Mouse (Mus musculus): Measurements from ENCODE around the gene Slc16a12. TPM values are rescaled to one million over a fixed set of nuclear protein-coding genes. Genes with fewer than 3 reads are reported as not detected.
"Not testable (repeated sequence)": the region's sequence is repeated elsewhere in the genome, so short reads cannot be mapped to it uniquely, and the experiment has no call there.

The Slc16a12 gene
- polyA plus RNA-seq, 1 experiment from 2014 or later = 0.66 TPM

GRCm38 (mm10) chr19:34752391-34753092, 5.5 kb upstream of the Slc16a12 start:
- Histone ChIP-seq H3K27me3 (peaks cover 3% of the 10 kb centered on the region; the same call in 1 of the 2 replicates), H3K4me3 (replicated peaks) (no peak overlapping the region), H3K9ac (replicated peaks) (no peak overlapping the region), H3K4me1 (replicated peaks) (peaks cover 2% of the 10 kb centered on the region; the same call in 1 of the 2 replicates), H3K4me2 (no peak overlapping the region), H3K9me3 (peaks cover 6% of the 10 kb centered on the region; the same call in 1 of the 2 replicates), H3K27ac (no peak overlapping the region), H3K36me3 (no peaks in the 10 kb centered on the region)
- WGBS = 73% methylated on average over 3 of the region's 3 CpGs
- no peak for ATAC-seq (ENCODE audit: insufficient number of reproducible peaks, insufficient read depth, low FRiP score, low TSS enrichment, low read depth)

- 74% methylated on average over 4 of the region's 4 CpGs for WGBS
- Histone ChIP-seq H3K36me3 (no peaks in the 10 kb centered on the region), H3K9me3 (peaks cover 6% of the 10 kb centered on the region; the same call in 1 of the 2 replicates), H3K27ac (no peak overlapping the region), H3K4me1 (replicated peaks) (peaks cover 12% of the 10 kb centered on the region), H3K27me3 (peaks cover 16% of the 10 kb centered on the region), H3K4me2 (no peak overlapping the region), H3K4me3 (replicated peaks) (no peak overlapping the region), H3K9ac (replicated peaks) (no peak overlapping the region)
- no peak for ATAC-seq (ENCODE audit: insufficient number of reproducible peaks, insufficient read depth, low FRiP score, low TSS enrichment, low read depth)
Measured at GRCm38 (mm10) chr19:34751150-34751549, 4.1 kb upstream of the Slc16a12 start.

- H3K9me3 ChIP-seq = no peaks in the 10 kb centered on the region
- WGBS = 56% methylated on average over 2 of the region's 2 CpGs
- H3K4me2 ChIP-seq = no peak overlapping the region
- no peaks in the 10 kb centered on the region for H3K36me3 ChIP-seq
- H3K9ac ChIP-seq (replicated peaks) = no peak overlapping the region
- no peak for ATAC-seq (ENCODE audit: insufficient number of reproducible peaks, insufficient read depth, low FRiP score, low TSS enrichment, low read depth)
- no peak overlapping the region for H3K27ac ChIP-seq
- H3K27me3 ChIP-seq = peaks cover 23% of the 10 kb centered on the region
- peaks cover 16% of the 10 kb centered on the region for H3K4me1 ChIP-seq (replicated peaks)
- no peak overlapping the region for H3K4me3 ChIP-seq (replicated peaks)
Measured at GRCm38 (mm10) chr19:34748992-34749391, 1.9 kb upstream of the Slc16a12 start.

DNA sequence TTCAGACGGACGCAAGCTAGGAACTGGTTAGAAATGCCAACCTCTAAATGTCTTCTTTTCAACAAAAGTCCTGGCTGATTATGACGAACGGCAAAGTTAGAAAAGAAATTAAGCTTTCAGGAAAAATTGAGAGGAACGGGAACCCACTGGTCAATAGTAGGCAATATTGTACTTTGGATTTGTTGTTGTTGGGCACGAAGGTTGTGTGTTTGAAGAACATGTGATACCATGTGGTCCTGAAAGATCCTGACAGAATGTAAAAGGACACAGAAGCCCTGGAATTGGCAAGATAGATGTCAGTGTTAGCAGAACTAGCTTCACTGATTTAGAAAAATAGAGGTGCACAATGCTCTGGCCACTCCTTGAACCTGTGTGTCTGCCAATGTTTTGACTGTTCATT, 880 bp upstream of the Slc16a12 start:
- H3K27me3 ChIP-seq = peaks cover 23% of the 10 kb centered on the region
- 93% methylated on average over 6 of the region's 6 CpGs for WGBS
- not testable (repeated sequence) for H3K9ac ChIP-seq (replicated peaks); H3K36me3 ChIP-seq; H3K27ac ChIP-seq; H3K4me2 ChIP-seq; ATAC-seq (ENCODE audit: insufficient number of reproducible peaks, insufficient read depth, low FRiP score, low TSS enrichment, low read depth); H3K9me3 ChIP-seq; H3K4me3 ChIP-seq (replicated peaks)
- H3K4me1 ChIP-seq (replicated peaks) = peaks cover 16% of the 10 kb centered on the region

DNA sequence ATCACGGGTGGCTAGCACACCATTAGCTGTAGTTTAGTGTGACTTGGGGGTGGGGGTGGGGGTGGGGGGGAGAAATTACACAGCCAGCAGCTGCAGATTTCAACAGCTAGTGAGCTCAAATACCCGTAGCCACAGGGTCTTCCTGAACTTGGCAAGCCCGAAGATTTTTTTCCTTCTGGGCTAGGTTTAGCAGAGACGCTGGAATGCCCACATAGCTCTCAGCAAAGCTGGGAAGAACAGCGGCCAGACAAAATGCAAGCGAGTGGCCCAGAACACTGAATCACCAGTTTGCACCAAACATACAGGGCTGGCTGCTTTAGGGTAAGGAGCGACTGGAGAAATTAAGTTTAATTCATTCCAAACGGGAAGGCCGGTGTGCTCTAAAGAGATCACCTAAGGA, 888 bp downstream of the Slc16a12 start:
- H3K27me3 ChIP-seq = peaks cover 23% of the 10 kb centered on the region
- ATAC-seq (ENCODE audit: insufficient number of reproducible peaks, insufficient read depth, low FRiP score, low TSS enrichment, low read depth) = no peak
- no peaks in the 10 kb centered on the region for H3K36me3 ChIP-seq
- no peak overlapping the region for H3K9ac ChIP-seq (replicated peaks)
- H3K4me2 ChIP-seq = peak overlapping the region; percentile 99
- H3K4me3 ChIP-seq (replicated peaks) = peak overlapping the region; percentile 68
- peaks cover 16% of the 10 kb centered on the region for H3K4me1 ChIP-seq (replicated peaks)
- 7% methylated on average over 9 of the region's 9 CpGs for WGBS
- no peaks in the 10 kb centered on the region for H3K9me3 ChIP-seq
- H3K27ac ChIP-seq = no peak overlapping the region

DNA sequence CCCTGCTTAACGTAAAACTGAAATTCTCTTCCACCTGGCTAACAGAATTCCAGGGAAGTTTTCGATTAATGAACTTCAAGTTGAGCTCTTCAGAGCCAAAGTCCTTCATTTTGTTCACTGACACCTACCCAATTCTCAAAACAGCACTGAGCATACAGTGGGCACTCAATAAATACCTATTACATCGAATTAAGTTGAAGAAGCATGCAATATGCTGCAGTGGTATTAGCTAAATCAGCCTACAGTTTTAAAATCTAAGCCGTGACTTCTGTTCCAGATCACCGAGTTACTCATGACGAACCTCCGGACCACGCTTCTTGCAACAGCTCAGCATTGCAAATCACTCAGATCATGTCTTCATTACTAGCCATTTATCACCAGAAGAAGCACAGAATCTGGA, 2.1 kb downstream of the Slc16a12 start:
- no peak overlapping the region for H3K9ac ChIP-seq (replicated peaks)
- no peaks in the 10 kb centered on the region for H3K9me3 ChIP-seq
- no peak overlapping the region for H3K4me3 ChIP-seq (replicated peaks)
- no peak overlapping the region for H3K4me2 ChIP-seq
- no peak for ATAC-seq (ENCODE audit: insufficient number of reproducible peaks, insufficient read depth, low FRiP score, low TSS enrichment, low read depth)
- H3K27ac ChIP-seq = no peak overlapping the region
- peaks cover 16% of the 10 kb centered on the region for H3K4me1 ChIP-seq (replicated peaks)
- 69% methylated on average over 8 of the region's 8 CpGs for WGBS
- H3K27me3 ChIP-seq = peaks cover 23% of the 10 kb centered on the region
- no peaks in the 10 kb centered on the region for H3K36me3 ChIP-seq

- Histone ChIP-seq H3K4me1 (replicated peaks) (no peaks in the 10 kb centered on the region), H3K9ac (replicated peaks) (no peak overlapping the region), H3K4me2 (no peak overlapping the region), H3K27ac (no peak overlapping the region), H3K36me3 (no peaks in the 10 kb centered on the region), H3K4me3 (replicated peaks) (no peak overlapping the region), H3K9me3 (no peaks in the 10 kb centered on the region), H3K27me3 (no peaks in the 10 kb centered on the region)
- 86% methylated on average over 3 of the region's 3 CpGs for whole genome bisulfite sequencing
- no peak for ATAC-seq (ENCODE audit: insufficient number of reproducible peaks, insufficient read depth, low FRiP score, low TSS enrichment, low read depth)
Measured at GRCm38 (mm10) chr19:34737916-34738315, 9.2 kb downstream of the Slc16a12 start.

DNA sequence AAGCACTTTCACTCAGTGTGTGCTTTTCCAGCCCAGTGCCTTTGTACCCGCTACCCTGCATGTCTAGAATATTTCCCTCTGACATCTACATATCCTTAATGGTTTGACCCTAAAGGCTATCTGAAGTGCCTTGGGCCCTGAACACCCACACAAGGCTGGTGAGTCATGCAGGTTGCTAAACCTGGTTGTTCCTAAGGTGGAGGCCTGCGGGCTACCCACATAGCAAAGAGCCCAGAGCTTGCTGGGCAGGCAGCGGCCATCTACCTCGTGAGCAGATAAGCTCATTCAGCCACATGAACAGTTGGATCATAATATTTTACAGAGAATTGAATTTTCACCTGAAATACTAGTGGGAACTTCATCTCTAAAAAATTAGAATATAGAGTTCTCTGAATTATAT, 11.2 kb downstream of the Slc16a12 start:
- 0 out of 2 replicates have a peak, but pooled peaks cover 5% of the 10 kb centered on the region for H3K4me1 ChIP-seq (replicated peaks)
- no peak for ATAC-seq (ENCODE audit: insufficient number of reproducible peaks, insufficient read depth, low FRiP score, low TSS enrichment, low read depth)
- H3K9ac ChIP-seq (replicated peaks) = no peak overlapping the region
- 91% methylated on average over 4 of the region's 4 CpGs for WGBS
- H3K27ac ChIP-seq = no peak overlapping the region
- H3K27me3 ChIP-seq = no peaks in the 10 kb centered on the region
- no peaks in the 10 kb centered on the region for H3K36me3 ChIP-seq
- no peaks in the 10 kb centered on the region for H3K9me3 ChIP-seq
- no peak overlapping the region for H3K4me2 ChIP-seq
- no peak overlapping the region for H3K4me3 ChIP-seq (replicated peaks)

- Histone ChIP-seq H3K4me3 (replicated peaks) (no peak overlapping the region), H3K4me2 (no peak overlapping the region), H3K27me3 (no peaks in the 10 kb centered on the region), H3K4me1 (replicated peaks) (0 out of 2 replicates have a peak, but pooled peaks cover 5% of the 10 kb centered on the region), H3K9me3 (no peaks in the 10 kb centered on the region), H3K36me3 (no peaks in the 10 kb centered on the region), H3K9ac (replicated peaks) (no peak overlapping the region), H3K27ac (no peak overlapping the region)
- no peak for ATAC-seq (ENCODE audit: insufficient number of reproducible peaks, insufficient read depth, low FRiP score, low TSS enrichment, low read depth)
- WGBS = 83% methylated on average over 3 of the region's 3 CpGs
Measured at GRCm38 (mm10) chr19:34733020-34733419, 14.1 kb downstream of the Slc16a12 start.

DNA sequence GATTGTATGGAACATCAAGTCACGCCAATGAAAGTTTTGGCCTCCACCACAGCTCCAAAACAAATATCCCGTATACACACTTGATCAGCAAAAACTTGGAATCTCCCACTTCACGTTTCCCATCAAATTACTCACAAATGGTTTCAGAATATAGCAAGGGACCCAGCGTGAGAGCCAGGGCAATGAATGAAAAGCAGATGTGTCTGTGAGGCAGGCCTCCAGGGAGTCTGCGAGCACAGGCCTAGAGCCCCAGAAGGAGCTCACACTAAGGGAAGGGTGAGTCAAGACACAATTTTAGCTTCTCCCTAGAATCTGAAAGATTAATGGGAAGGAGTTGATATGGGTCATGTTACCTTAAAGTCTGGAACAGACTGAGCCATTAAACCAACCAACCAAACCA, 15.7 kb downstream of the Slc16a12 start:
- Histone ChIP-seq H3K27ac (no peak overlapping the region), H3K4me3 (replicated peaks) (no peak overlapping the region), H3K9me3 (no peaks in the 10 kb centered on the region), H3K9ac (replicated peaks) (no peak overlapping the region), H3K36me3 (no peaks in the 10 kb centered on the region), H3K4me2 (no peak overlapping the region), H3K4me1 (replicated peaks) (0 out of 2 replicates have a peak, but pooled peaks cover 5% of the 10 kb centered on the region), H3K27me3 (no peaks in the 10 kb centered on the region)
- no peak for ATAC-seq (ENCODE audit: insufficient number of reproducible peaks, insufficient read depth, low FRiP score, low TSS enrichment, low read depth)
- 33% methylated on average over 5 of the region's 5 CpGs for WGBS

GRCm38 (mm10) chr19:34730584-34730983, 16.5 kb downstream of the Slc16a12 start:
- WGBS = 95% methylated on average over 4 of the region's 4 CpGs

DNA sequence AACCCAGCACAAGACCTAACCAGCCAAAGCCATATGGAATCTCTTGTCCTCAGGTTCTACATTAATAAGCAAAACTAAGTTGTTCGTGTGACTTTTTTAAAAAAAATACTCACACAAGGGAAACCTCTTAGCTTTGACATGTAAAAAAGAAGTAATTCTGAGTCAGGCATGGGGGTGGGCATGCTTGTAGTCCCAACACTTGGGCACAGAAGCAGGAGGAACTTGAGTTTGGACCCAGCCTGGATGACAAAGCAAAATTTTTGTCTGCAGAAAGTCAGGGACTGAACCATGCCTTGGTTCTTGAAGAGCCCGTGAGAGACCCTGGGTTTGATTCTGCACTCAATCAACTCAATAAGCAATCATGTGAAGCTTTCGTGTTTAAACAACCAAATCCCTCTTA, 17.6 kb downstream of the Slc16a12 start:
- no peak overlapping the region for H3K4me3 ChIP-seq (replicated peaks)
- no peak for ATAC-seq (ENCODE audit: insufficient number of reproducible peaks, insufficient read depth, low FRiP score, low TSS enrichment, low read depth)
- 0 out of 2 replicates have a peak, but pooled peaks cover 5% of the 10 kb centered on the region for H3K4me1 ChIP-seq (replicated peaks)
- no peak overlapping the region for H3K9ac ChIP-seq (replicated peaks)
- no peak overlapping the region for H3K4me2 ChIP-seq
- no peaks in the 10 kb centered on the region for H3K36me3 ChIP-seq
- no peaks in the 10 kb centered on the region for H3K9me3 ChIP-seq
- H3K27ac ChIP-seq = no peak overlapping the region
- WGBS = 81% methylated on average over 3 of the region's 3 CpGs
- H3K27me3 ChIP-seq = no peaks in the 10 kb centered on the region

More at GRCm38 (mm10) chr19:34730584-34730983, 16.5 kb downstream of the Slc16a12 start:
- Histone ChIP-seq H3K27me3 (no peaks in the 10 kb centered on the region), H3K4me3 (replicated peaks) (no peak overlapping the region), H3K9ac (replicated peaks) (no peak overlapping the region), H3K36me3 (no peaks in the 10 kb centered on the region), H3K4me1 (replicated peaks) (0 out of 2 replicates have a peak, but pooled peaks cover 5% of the 10 kb centered on the region), H3K27ac (no peak overlapping the region), H3K9me3 (no peaks in the 10 kb centered on the region), H3K4me2 (no peak overlapping the region)
- ATAC-seq (ENCODE audit: insufficient number of reproducible peaks, insufficient read depth, low FRiP score, low TSS enrichment, low read depth) = no peak

All from limb, embryonic 12.5 days (tissue).